Mouse (Mus musculus) heart, adult 2 months (tissue): ENCODE measurements around the gene Rpl3l.

Experiments used
- CTCF ChIP-seq: fragments of 200-600 bp; IDR thresholded peaks from 2 replicates; pipeline ENCODE4 v1.8.1; 2022; ENCODE audit warnings: antibody characterized with exemption, mild to moderate bottlenecking, moderate library complexity
- EP300 ChIP-seq: fragments of 200-500 bp; IDR thresholded peaks from 2 replicates; pipeline ENCODE4 v1.6.1; 2011; ENCODE audit warnings: low read depth, low read length, control low read depth; ENCODE audit not compliant: insufficient read depth
- POLR2A ChIP-seq: fragments of 200-500 bp; IDR thresholded peaks from 2 replicates; pipeline ENCODE4 v1.6.1; 2011; ENCODE audit warnings: mild to moderate bottlenecking, low read depth, low read length, control low read depth; ENCODE audit not compliant: insufficient read depth

DNA sequence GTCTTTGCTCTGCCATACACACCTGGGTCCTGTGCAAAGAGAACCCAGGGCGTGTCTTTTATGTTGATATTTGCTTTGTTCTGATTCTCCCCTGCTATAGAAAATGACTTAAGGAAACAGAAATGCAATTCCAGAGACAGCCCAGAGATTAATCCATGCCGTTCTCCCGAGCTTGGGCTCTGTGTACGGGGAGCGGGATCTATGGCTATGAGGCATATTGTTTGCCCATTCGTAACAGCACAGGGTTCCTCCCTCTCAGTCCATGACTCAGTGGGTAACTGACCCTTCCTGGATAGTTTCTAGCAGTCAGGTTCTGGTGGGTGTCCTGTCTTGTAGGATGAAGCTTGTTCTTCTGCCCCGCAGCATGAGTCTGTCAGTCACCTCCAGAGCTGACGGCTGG lies 47.6 kb downstream of the Rpl3l start:
- TF ChIP-seq EP300: no peak
- TF ChIP-seq POLR2A: no peak
- no peak for TF ChIP-seq CTCF
